Mouse (Mus musculus): ENCODE measurements around the gene Pip4k2c. TPM values are rescaled to one million over a fixed set of nuclear protein-coding genes. Genes with fewer than 3 reads are reported as not detected.
A peak's percentile ranks its signal among the peaks of the same experiment; 100 is the strongest.
"Not testable (repeated sequence)": the region's sequence is repeated elsewhere in the genome, so short reads cannot be mapped to it uniquely, and the experiment has no call there.

Pip4k2c gene
- total RNA-seq, 2 experiments from 2014 or later, result 92.7 to 98.9 TPM

DNA sequence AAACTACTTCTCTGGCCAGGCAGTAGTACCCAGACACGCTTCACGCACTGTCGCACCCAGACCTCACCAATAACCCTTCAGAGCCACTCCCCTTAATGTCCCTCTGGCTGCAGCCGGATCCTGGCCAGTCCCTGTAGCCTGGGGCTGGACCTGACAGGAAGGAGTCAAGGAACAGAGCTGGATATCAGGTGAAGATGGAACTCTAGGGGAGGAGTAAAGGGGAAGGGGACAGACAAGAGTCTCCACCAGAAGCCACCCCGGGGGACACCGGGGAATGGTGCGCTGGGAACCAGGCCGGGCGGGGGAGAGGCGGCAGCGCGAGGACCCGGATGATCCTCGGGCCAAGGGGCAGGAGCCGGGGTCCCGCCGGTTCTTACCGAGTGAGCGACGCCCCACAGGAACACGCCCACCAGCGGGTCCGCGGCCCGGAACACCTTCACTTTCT is 402 bp downstream of the Pip4k2c start:
- no peak for DNase-seq (ENCODE audit: extremely low spot score in 1 of 2, low spot score in 1 of 2)

DNA sequence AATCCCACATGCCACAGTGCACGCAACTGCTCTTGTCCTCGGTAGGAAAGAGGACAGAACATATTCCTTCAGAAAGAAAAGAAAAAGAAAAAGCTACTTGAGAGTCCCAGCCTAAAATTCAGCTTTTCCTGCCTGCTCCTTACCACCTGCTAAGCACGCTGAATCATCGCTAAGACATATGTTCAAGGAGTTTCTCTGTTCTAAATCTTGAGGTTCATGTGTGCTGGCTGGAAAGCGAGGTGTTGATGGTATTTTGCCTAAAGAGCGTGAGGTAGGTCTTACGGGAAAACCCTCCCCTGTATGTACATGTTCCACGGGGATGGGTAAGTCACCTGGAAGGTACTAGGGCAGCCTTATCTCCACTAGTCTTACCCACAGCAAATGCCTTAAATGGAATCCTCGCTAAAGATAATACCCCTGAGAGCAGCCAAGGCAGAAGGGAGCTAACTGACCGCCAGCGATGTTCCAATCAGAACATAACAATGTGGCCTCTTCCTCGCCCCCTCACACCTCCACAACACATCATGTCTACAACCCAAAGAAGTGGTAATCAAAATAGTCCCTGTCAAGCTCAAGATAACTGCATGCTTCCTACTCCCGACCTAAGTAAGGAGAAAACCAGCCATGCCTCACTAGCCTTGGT is 1.3 kb downstream of the Pip4k2c start:
- no peak for DNase-seq (ENCODE audit: extremely low spot score in 1 of 2, low spot score in 1 of 2)

DNA sequence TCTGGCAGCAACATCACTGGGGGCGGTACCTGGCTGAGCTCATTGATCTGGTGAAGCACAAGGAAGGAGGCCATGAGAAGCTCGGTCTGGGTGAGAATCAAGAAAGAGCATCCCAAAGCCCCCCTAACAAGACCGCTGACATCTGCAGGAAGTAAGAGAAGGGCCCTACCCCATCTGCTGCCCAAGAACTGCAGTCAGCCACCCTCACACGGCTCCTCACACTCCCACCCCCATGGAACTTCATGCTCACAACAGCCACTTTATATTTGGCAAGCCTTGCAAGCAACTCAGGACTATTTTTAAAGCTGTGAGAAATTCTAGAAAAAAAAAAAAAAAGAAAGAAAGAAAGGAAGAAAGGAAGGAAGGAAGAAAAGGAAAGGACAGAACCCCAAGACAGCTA is 2.5 kb downstream of the Pip4k2c start:
- DNase-seq (ENCODE audit: extremely low spot score in 1 of 2, low spot score in 1 of 2), result no peak

DNA sequence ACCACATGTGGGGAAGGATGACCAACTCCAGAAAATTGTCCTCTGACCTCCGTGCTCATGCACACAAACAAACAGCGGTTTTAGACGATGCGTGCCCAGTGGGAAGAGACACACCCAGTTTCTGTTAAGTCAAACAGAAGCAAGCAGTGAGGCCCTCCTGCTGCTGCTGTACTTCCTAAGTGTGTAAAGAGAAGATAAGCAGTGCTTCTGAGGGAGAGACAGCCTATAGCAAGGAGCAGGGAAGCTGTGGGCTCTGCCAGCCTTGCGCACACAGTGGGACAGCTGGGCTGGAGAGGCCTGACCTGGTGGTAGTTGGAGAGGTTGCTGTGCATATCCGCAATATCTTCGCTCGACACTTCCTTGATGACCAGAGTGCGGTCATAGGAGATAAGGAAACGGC is 6.0 kb downstream of the Pip4k2c start:
- DNase-seq (ENCODE audit: extremely low spot score in 1 of 2, low spot score in 1 of 2), result no peak

DNA sequence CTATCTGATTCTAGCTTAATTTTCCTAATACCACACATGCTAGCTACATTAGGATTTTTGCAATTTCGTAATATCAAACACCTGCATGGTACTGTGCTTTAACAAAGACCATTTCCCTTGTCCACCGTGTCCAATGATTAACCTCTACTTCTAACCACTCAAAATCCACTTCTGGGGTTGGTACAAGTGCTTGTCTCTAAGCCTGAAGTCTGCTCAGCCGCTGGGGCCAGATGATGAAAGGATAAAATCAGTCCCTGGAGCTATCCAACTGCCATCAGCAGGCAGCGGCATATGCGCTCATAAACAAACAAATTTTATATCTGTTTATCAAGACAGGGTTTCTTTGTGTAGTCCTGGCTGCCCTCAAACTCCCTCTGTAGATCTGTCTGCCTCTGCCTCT is 6.8 kb downstream of the Pip4k2c start:
- no peak for DNase-seq (ENCODE audit: extremely low spot score in 1 of 2, low spot score in 1 of 2)

DNA sequence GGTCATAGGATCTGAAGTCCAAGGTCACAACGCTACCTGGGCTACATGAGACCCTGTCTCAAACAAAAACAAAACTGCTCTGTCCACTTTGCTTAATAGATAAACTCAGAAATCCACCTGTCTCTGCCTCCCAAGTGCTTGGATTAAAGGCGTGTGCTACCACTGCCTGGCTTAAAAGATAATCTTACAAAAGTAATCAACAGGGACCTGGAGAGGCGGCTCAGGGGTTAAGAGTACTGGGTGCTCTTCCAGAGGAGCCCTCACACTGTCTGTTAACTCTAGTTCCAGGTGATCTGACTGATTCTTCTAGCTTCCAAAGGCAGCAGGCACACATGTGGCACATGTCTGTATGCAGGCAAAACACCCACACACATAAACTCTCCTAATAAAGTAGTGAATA is 8.3 kb downstream of the Pip4k2c start:
- DNase-seq (ENCODE audit: extremely low spot score in 1 of 2, low spot score in 1 of 2), result no peak

DNA sequence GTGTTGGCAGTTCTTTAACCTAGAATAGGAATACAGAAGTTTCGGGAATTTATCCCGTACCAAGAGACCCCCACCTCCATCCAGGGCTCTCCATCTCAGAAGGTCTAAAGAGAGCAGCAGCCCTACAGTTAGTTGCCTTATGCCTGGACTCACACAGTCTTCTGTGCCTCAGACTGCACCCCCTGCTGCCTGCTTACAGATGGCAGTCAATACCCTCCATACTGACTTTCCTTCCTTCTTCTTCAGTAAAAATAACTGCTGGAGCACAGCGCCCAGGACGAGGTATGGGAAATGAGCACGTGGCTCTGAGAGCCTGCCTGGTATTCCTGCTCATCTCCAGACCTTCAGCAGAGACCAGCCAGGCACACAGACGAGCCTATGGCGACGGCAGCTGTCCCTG is 11.1 kb downstream of the Pip4k2c start:
- DNase-seq (ENCODE audit: extremely low spot score in 1 of 2, low spot score in 1 of 2), result no peak

DNA sequence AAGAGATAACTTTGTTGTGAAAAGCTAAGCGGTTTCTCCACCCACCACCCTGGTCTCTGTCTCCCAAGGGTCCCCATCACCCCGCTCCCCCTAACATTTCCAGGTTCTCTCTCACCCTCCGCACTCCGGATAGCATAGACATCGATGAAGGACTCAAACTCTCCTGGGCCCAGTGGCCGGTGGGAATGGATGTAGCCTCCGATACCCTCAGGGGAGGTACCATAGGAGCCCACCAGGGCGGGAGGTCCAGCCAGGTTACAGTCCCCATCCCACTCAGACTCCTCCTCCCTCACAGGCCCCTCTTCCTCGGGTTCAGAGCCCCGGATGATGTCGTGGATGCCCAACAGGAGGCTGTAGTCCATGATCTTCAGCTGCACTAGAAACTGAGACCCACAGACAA is 11.9 kb downstream of the Pip4k2c start:
- DNase-seq (ENCODE audit: extremely low spot score in 1 of 2, low spot score in 1 of 2), result no peak

DNA sequence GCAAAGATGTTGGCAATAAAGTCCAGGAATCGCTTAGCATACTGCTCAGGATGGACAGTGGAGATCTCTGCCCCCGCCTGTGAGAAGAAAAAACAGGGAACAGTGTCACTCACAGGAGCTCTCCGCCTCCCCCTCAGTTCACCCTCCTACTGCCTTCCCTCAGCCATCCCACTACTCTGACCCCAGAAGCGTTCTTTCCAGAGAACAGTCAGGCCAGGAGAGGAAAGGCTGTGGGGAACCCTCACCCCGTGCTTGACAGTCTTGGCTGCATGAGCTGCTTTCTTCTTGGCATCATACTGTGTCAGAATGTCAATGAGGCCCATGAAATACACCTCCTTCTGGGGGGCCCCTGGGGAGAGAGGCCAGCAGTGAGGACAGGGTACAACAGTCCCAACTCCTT is 12.3 kb downstream of the Pip4k2c start:
- DNase-seq (ENCODE audit: extremely low spot score in 1 of 2, low spot score in 1 of 2), result no peak

DNA sequence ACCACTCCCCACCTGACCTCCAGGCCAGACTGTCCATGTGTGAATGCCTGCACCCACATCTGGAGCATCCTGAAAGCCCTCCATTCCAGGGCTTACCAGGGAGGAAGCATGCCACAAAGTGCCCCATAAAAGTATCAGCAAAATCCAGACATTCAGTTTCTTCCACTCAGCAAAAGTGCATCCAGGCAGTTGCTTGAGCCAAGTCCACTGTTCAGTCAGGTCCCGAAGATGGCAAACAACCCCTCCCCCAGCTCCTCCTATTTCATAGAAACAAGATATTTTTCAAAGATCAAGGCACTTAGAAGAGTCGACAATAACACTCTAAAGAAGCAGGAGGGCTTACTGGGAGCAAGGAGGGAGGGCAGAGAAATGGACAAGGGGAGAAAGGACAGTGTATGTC is 12.9 kb downstream of the Pip4k2c start:
- no peak for DNase-seq (ENCODE audit: extremely low spot score in 1 of 2, low spot score in 1 of 2)

DNA sequence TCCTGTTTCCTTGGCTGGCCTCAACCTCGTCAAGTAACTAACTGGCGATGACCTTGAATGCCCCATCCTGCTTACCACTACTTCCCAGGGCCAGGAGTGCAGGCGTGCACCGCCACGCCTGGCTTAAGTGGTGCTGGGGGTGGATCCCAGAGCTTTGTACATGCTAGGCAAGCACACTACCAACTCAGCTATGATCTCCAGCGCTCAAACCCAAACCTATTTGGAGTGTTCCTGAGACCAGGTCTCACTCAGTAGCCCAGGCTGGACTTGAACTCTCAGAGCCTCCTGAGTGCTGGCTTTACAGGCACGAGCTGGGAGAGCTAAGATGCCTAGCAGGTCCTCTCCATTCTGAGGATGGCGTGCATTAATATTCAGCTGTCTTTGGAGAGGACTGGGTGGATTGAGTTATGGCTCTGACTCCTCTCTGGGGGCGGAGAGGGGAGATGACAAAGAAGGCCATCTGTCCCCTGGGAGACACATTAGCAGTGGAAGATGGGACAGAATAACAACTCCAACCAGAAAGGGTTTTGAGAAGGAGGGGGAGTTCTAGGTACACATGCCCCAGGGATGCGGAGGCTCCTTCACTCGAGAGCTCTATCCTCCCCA is 13.8 kb downstream of the Pip4k2c start:
- DNase-seq (ENCODE audit: extremely low spot score in 1 of 2, low spot score in 1 of 2), result no peak

DNA sequence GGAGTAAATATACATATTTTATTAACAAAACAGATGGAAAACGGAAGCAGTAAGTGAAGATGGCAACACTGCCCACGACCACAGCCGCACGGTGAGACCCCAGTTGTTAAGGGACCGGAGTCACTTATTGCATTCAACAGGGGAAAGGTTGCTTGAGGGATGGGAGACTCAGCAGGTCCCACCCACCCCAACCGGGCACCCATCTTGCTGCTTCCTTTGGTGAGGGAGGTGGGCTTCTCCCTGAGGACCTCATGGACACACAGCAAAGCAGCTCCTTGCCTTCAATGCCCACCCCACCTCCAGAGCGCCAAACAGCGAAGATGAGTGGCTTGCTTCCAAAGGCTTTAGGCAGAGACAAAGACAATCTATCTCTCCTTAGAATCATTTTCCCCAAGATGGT is 14.3 kb downstream of the Pip4k2c start:
- DNase-seq (ENCODE audit: extremely low spot score in 1 of 2, low spot score in 1 of 2), result no peak

DNA sequence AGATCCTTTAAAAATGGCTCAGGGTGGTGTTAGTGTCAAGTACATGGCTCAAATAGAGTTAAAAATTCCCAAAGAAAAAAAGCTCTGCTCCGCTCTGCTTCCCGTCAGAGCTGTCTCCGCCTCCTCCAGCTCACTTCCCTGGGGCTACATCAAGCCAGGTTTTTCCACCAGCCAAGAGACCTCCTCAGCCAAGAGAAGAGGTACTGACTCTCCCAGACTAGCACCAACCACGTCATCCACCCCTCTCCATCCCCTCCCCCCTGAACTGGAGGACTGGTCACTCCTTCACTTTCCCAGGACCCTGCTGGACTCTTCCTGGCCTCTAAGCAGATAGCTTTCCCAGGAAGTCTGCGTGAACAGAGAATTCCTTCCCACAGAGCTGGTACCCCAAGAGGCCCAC is 15.0 kb downstream of the Pip4k2c start:
- DNase-seq (ENCODE audit: extremely low spot score in 1 of 2, low spot score in 1 of 2), result peak in 1 of 2 experiments; percentile 24

DNA sequence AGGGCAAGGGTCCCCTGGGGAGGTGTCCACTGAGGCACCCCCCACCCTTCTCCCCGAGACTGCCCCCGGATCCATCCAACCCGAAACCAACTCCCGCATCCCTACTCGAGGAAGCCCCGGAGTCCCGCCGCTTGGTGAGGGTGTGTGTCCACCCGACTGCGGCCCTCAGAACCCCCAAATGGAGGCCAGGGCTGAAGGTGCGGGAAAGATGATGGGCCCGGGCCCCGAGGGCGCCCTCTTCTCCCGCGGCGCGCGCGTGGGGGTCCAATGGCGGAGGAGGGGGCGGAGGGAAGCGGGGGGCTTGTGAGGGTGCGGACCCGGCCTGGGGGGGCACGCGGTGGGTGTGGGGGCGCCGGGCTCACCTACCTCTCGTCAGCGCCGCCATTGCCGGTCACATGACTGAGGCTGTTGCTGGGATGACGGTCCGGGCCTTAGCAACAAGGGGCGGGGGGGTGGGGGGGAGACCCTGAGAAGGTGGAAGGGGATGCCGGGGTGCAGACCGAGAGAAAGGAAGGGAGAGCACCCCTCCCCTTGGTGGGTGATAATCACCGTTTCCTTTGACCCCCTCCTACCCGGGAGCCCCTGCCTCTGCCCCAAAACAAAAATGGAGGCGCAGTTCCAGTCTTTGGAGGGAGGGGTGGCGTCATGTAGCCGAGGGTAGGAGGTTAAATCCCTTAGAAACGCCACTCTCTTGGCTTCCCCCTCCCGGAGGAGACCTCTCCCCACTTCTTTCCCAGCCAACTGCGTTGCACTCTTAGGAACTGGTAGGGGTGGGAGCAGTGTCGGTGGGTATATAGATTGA is 15.9 kb downstream of the Pip4k2c start, which contains the start of gene Dtx3:
Gene Dtx3, minus strand, starts transcription at position 401 of the 802 bp plus-strand sequence.
- DNase-seq (ENCODE audit: extremely low spot score in 1 of 2, low spot score in 1 of 2), result no peak

DNA sequence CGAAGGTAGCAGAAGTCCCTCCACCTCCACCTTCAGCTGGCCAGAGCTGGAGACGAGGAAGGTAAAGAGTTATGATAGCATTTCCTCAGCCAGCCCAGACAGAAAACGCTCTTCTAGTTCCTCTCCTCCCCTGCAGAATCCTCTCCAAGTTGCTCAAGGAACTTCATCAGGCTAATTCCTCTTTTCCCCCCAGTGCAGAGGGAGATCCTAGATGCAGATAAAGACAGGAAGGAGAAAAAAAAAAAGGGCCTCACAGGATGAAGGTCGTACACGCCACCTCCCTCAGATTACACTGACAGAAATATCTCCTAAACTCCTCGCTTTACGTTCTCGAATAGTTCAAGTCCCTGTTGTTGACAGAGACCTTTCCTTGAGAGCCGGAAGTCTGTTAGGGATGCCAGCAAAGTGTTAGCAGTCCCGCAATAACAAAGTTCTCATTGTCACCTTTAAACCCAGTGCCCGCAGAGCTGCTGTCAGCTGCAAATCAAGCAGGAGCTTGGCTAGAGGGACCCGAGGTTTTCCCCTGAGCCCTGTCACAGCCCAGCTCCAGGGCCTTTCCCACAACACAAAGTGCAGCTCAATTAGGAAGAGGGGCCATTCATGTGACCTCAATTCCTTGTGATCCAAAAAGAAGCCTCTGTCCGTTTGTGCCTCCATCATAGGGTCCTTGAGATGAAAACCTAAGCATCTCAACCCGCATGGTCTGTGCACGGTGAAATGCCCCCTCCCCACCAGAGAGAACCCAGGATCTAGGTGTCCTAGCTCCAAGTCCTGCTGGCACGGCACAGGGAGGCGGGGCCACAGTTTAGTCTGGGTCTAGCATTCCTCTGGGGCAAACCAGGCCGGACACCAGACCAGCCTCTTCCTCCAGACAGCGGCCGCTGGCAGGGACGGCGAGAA is 16.7 kb downstream of the Pip4k2c start:
- no peak for DNase-seq (ENCODE audit: extremely low spot score in 1 of 2, low spot score in 1 of 2)

DNA sequence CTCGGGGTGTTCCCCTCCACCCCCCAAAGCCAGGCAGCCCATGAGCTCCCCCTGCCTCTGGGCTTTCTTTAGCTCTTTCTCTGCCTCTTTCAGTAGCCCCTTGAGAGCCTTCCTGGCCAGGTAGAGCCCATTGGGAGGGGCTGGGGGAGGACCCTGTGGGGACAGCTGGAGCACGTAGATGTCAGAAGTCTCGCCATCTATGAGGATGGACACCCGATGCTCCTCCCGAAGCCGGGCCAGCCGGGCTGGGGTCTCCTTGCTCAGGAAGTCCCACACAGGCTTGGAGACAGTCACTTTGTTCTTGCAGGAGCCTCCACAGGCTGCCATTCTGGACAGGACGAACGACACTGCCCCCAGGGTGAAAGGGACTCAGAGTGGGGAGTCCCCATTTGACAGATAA is 18.4 kb downstream of the Pip4k2c start:
- no peak for DNase-seq (ENCODE audit: extremely low spot score in 1 of 2, low spot score in 1 of 2)

DNA sequence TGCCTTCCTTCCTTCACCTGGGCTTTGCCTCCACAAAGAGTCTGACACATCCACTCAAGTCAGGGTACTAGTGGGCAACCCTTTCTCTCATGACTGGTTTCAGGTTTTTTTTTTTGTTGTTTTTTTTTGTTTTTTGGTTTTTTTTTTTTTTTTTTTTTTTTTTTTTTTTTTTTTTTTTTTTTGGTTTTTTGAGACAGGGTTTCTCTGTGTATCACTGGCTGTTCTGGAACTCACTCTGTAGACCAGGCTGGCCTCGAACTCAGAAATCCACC is 19.4 kb downstream of the Pip4k2c start:
- DNase-seq (ENCODE audit: extremely low spot score in 1 of 2, low spot score in 1 of 2), result not testable (repeated sequence)

DNA sequence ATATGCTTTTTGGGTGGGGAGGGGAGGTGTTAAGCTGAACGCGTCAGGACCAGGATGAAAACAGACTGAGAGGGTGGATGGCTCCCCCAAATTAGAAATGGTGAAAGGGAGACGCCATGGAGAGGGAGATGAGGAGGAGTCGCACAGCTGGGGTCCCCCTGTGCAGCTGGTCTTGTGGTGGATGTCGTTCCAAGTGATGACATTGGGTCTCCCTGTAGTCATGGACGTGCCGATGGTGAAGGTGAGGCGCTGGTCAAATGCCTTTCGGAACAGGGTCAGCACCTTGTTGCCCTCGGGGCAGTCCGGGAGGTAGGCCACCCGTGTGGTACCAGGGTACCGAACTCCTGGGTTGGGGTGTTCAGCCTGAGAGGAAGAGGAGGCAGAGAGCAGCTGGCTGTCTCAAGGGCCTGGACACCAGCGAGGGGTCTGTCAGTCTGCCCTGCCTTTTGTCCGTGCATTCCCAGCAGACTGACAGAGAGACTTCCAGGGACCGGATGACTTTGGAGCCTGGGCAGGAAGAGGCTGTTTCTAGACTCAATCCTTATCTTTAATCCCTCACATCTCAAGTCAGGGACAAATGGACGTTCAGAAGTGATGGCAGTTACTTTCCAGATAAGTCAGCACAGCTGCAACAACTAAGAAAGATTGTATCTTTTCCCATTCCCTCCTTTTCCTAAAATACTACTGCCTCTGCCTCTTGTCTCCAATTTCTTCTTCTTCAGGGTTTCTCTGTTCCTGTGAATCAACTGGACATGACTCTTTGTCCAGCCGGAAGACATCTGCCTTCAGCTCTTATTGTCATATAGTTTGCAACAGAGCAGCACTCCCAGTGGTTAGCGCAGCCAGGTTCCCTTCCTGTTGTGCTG is 20.0 kb downstream of the Pip4k2c start:
- no peak for DNase-seq (ENCODE audit: extremely low spot score in 1 of 2, low spot score in 1 of 2)

DNA sequence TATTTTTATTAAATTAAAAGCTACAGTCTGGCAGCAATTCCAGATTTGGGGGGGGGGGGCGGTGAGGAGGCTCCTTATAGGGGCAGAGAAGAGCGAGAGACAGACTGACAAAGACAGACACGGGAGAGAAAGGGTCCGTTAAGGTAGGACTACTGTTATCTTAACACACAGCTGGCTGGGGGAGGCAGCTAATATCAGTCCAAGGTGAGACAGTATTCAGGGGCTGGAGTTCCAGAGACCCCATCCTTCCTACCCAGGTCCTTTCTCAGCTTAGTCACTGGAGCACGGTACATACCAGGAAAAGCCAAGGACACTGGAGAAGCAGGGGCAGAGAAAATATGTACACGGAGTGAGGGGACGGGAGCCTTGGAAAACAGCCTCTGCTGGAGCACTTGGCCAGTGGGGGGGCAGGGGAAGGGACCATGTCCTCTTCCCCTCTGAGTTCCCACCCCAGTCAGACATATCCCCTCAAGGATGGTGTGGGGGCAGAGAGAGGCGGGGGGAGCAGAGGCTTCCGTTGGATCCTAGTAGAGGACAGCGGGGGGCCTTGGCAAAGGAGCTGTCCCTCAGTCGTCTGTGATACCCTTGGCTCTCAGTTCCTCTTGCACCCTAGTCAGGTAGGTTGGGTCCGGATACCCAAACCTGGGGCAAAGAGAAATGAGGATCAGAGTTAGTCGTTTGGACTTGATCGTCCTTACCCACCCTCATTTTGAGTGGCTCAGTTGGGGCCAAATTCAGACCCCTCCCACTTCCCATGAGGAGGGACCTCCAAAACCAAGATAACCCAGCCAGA is 20.8 kb downstream of the Pip4k2c start:
- no peak for DNase-seq (ENCODE audit: extremely low spot score in 1 of 2, low spot score in 1 of 2)

All from layer of hippocampus, postnatal 25 days (tissue).